Mouse (Mus musculus): Measurements from ENCODE around the gene Tpgs1. TPM values are rescaled to one million over a fixed set of nuclear protein-coding genes. Genes with fewer than 3 reads are reported as not detected.
A peak's percentile ranks its signal among the peaks of the same experiment; 100 is the strongest.

Tpgs1 gene
- polyA plus RNA-seq, 2 experiments = 44.6 to 66.0 TPM

GRCm38 (mm10) chr10:79714996-79715395 lies 45.8 kb downstream of the Tpgs1 start:
- no peaks in the 10 kb centered on the region for H3K9me3 ChIP-seq (ENCODE audit: control insufficient read depth, low read length)
- no peak overlapping the region for H3K9ac ChIP-seq (ENCODE audit: low read depth, low read length, severe bottlenecking)
- WGBS = 70% methylated on average over 4 of the region's 4 CpGs
- DNase-seq (ENCODE audit: low spot score) (no peak), ATAC-seq (ENCODE audit: low FRiP score, low read depth) (no peak)
- no peak overlapping the region for H3K4me3 ChIP-seq (replicated peaks; ENCODE audit: low read length)
- TF ChIP-seq POLR2A (IDR thresholded peaks at IDR 0.05; ENCODE audit: borderline replicate concordance, extremely low read depth, insufficient read depth, insufficient read length) = no peak
- H3K4me2 ChIP-seq (replicated peaks; ENCODE audit: low read depth, low read length, severe bottlenecking) = no peak overlapping the region
- no peak overlapping the region for H3K27ac ChIP-seq (replicated peaks; ENCODE audit: low read depth, low read length)
- H3K4me1 ChIP-seq (ENCODE audit: control insufficient read depth, insufficient read depth, low read length) = peaks cover 9% of the 10 kb centered on the region; the same call in 1 of the 2 replicates
- H3K27me3 ChIP-seq (ENCODE audit: control insufficient read depth, insufficient read depth, low read length) = peaks cover 43% of the 10 kb centered on the region
- H3K36me3 ChIP-seq (ENCODE audit: control insufficient read depth, insufficient read depth, low read length) = peaks cover 22% of the 10 kb centered on the region

GRCm38 (mm10) chr10:79716254-79716987 lies 47.3 kb downstream of the Tpgs1 start, which contains the start of gene Hcn2:
Hcn2 (plus strand) TSS chr10:79716634.
- 4% methylated on average over 24 of the region's 91 CpGs for WGBS
- peak within 1 kb of the TSS; percentile 53 for H3K4me3 ChIP-seq (replicated peaks; ENCODE audit: low read length)
- H3K4me1 ChIP-seq (ENCODE audit: control insufficient read depth, insufficient read depth, low read length) = peaks cover 9% of the 10 kb centered on the region; the same call in 1 of the 2 replicates
- peak within 1 kb of the TSS; percentile 48 for H3K9ac ChIP-seq (ENCODE audit: low read depth, low read length, severe bottlenecking)
- no peak within 1 kb of the TSS for H3K27ac ChIP-seq (replicated peaks; ENCODE audit: low read depth, low read length)
- no peak for DNase-seq (ENCODE audit: low spot score)
- H3K4me2 ChIP-seq (replicated peaks; ENCODE audit: low read depth, low read length, severe bottlenecking) = peak within 1 kb of the TSS; percentile 86
- TF ChIP-seq POLR2A (IDR thresholded peaks at IDR 0.05; ENCODE audit: borderline replicate concordance, extremely low read depth, insufficient read depth, insufficient read length) = no peak
- H3K9me3 ChIP-seq (ENCODE audit: control insufficient read depth, low read length) = no peaks in the 10 kb centered on the region
- H3K36me3 ChIP-seq (ENCODE audit: control insufficient read depth, insufficient read depth, low read length) = peaks cover 8% of the 10 kb centered on the region
- H3K27me3 ChIP-seq (ENCODE audit: control insufficient read depth, insufficient read depth, low read length) = peaks cover 43% of the 10 kb centered on the region
- ATAC-seq (ENCODE audit: low FRiP score, low read depth) = no peak

- no peak for TF ChIP-seq POLR2A (IDR thresholded peaks at IDR 0.05; ENCODE audit: borderline replicate concordance, extremely low read depth, insufficient read depth, insufficient read length)
- Histone ChIP-seq H3K4me2 (replicated peaks; ENCODE audit: low read depth, low read length, severe bottlenecking) (peak overlapping the region; percentile 86), H3K9me3 (ENCODE audit: control insufficient read depth, low read length) (no peaks in the 10 kb centered on the region), H3K27ac (replicated peaks; ENCODE audit: low read depth, low read length) (no peak overlapping the region), H3K36me3 (ENCODE audit: control insufficient read depth, insufficient read depth, low read length) (peaks cover 3% of the 10 kb centered on the region; the same call in 1 of the 2 replicates), H3K4me3 (replicated peaks; ENCODE audit: low read length) (peak overlapping the region; percentile 53), H3K27me3 (ENCODE audit: control insufficient read depth, insufficient read depth, low read length) (peaks cover 43% of the 10 kb centered on the region), H3K9ac (ENCODE audit: low read depth, low read length, severe bottlenecking) (peak overlapping the region; percentile 48), H3K4me1 (ENCODE audit: control insufficient read depth, insufficient read depth, low read length) (peaks cover 9% of the 10 kb centered on the region; the same call in 1 of the 2 replicates)
- ATAC-seq (ENCODE audit: low FRiP score, low read depth) (no peak), DNase-seq (ENCODE audit: low spot score) (no peak)
- 0% methylated on average over 38 of the region's 44 CpGs for WGBS
Measured at GRCm38 (mm10) chr10:79716988-79717355, 47.8 kb downstream of the Tpgs1 start.

DNA sequence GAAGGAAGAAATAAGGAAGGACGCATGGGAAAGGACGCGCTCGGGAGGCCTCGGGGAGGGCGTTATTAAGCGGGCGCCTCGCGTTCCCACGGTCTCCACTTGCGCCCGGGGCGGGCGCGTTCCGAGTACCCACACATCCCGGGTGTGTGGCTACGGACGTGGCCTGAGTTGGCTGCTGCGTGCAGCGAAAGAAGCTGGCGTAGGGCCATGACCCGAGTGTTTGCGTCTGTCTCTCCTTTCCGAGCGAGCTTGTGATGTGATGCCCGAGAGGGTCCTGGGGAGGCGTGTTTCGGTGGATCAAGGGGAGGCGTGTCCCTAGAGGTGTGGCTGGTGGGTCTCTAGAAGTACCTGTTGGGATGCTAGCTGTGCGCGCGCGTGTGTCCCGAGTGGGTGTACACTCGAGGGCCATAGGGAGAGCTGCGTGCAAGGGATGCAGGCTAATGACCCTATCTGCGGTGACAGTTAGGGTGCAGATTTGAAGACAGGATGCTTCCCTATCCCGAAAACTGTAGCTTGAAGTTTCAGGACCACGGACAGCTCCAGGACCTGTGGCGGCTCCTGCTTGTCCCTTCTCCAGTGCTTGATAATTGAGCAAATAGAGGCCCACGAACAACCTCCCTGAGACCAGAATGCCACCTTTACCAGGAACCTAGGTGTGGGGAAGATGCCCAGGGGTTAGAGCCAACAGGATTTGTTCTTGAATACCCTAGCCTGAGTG lies 48.6 kb downstream of the Tpgs1 start:
- H3K9ac ChIP-seq (ENCODE audit: low read depth, low read length, severe bottlenecking) = no peak overlapping the region
- H3K4me1 ChIP-seq (ENCODE audit: control insufficient read depth, insufficient read depth, low read length) = peaks cover 9% of the 10 kb centered on the region; the same call in 1 of the 2 replicates
- no peaks in the 10 kb centered on the region for H3K9me3 ChIP-seq (ENCODE audit: control insufficient read depth, low read length)
- H3K36me3 ChIP-seq (ENCODE audit: control insufficient read depth, insufficient read depth, low read length) = no peaks in the 10 kb centered on the region
- no peak overlapping the region for H3K27ac ChIP-seq (replicated peaks; ENCODE audit: low read depth, low read length)
- ATAC-seq (ENCODE audit: low FRiP score, low read depth) (no peak), DNase-seq (ENCODE audit: low spot score) (peak; percentile 87)
- peaks cover 43% of the 10 kb centered on the region for H3K27me3 ChIP-seq (ENCODE audit: control insufficient read depth, insufficient read depth, low read length)
- peak overlapping the region; percentile 86 for H3K4me2 ChIP-seq (replicated peaks; ENCODE audit: low read depth, low read length, severe bottlenecking)
- 6% methylated on average over 42 of the region's 43 CpGs for WGBS
- H3K4me3 ChIP-seq (replicated peaks; ENCODE audit: low read length) = peak overlapping the region; percentile 53
- TF ChIP-seq POLR2A (IDR thresholded peaks at IDR 0.05; ENCODE audit: borderline replicate concordance, extremely low read depth, insufficient read depth, insufficient read length) = no peak

GRCm38 (mm10) chr10:79721089-79721488 lies 51.9 kb downstream of the Tpgs1 start:
- WGBS = 56% methylated on average over 5 of the region's 5 CpGs
- Histone ChIP-seq H3K4me1 (ENCODE audit: control insufficient read depth, insufficient read depth, low read length) (peaks cover 9% of the 10 kb centered on the region; the same call in 1 of the 2 replicates), H3K4me2 (replicated peaks; ENCODE audit: low read depth, low read length, severe bottlenecking) (no peak overlapping the region), H3K4me3 (replicated peaks; ENCODE audit: low read length) (no peak overlapping the region), H3K27ac (replicated peaks; ENCODE audit: low read depth, low read length) (no peak overlapping the region), H3K36me3 (ENCODE audit: control insufficient read depth, insufficient read depth, low read length) (no peaks in the 10 kb centered on the region), H3K9me3 (ENCODE audit: control insufficient read depth, low read length) (no peaks in the 10 kb centered on the region), H3K27me3 (ENCODE audit: control insufficient read depth, insufficient read depth, low read length) (peaks cover 25% of the 10 kb centered on the region), H3K9ac (ENCODE audit: low read depth, low read length, severe bottlenecking) (no peak overlapping the region)
- DNase-seq (ENCODE audit: low spot score) (no peak), ATAC-seq (ENCODE audit: low FRiP score, low read depth) (no peak)
- no peak for TF ChIP-seq POLR2A (IDR thresholded peaks at IDR 0.05; ENCODE audit: borderline replicate concordance, extremely low read depth, insufficient read depth, insufficient read length)

All from limb, embryonic 14.5 days (tissue).